Mouse (Mus musculus) midbrain, embryonic 12.5 days (tissue): ENCODE data around the gene Mpl. TPM values are rescaled to one million over a fixed set of nuclear protein-coding genes. Genes with fewer than 3 reads are reported as not detected.
A peak's percentile ranks its signal among the peaks of the same experiment; 100 is the strongest.

Source experiments
- ATAC-seq: fragments of 200-750 bp; cut with Nextera tagmentation; 2 replicates; pipeline ENCODE4 v1.8.0; 2017; ENCODE audit warnings: low read depth, moderate TSS enrichment, moderate library complexity; ENCODE audit not compliant: low FRiP score
- H3K27ac ChIP-seq: fragments of 300-500 bp; sonication (generic); replicated peaks from 2 replicates; pipeline ENCODE4 v1.5.1; 2016; ENCODE audit warnings: mild to moderate bottlenecking
- H3K27me3 ChIP-seq: fragments of 300-500 bp; sonication (generic); 2 replicates; pipeline ENCODE4 v1.6.1; 2016; ENCODE audit warnings: mild to moderate bottlenecking
- H3K36me3 ChIP-seq: fragments of 300-500 bp; sonication (generic); 2 replicates; pipeline ENCODE4 v1.6.1; 2016
- H3K4me1 ChIP-seq: fragments of 300-500 bp; sonication (generic); 2 replicates; pipeline ENCODE4 v1.6.1; 2016
- H3K4me2 ChIP-seq: fragments of 300-500 bp; sonication (generic); replicated peaks from 2 replicates; pipeline ENCODE4 v1.6.1; 2016; ENCODE audit warnings: mild to moderate bottlenecking, moderate library complexity
- H3K4me3 ChIP-seq: fragments of 300-500 bp; sonication (generic); 2 replicates; pipeline ENCODE4 v1.5.1; 2016; ENCODE audit warnings: mild to moderate bottlenecking
- H3K9ac ChIP-seq: fragments of 300-500 bp; sonication (generic); replicated peaks from 2 replicates; pipeline ENCODE4 v1.6.1; 2016; ENCODE audit warnings: mild to moderate bottlenecking, moderate library complexity
- H3K9me3 ChIP-seq: fragments of 300-500 bp; sonication (generic); 2 replicates; pipeline ENCODE4 v1.6.1; 2016; ENCODE audit warnings: mild to moderate bottlenecking
- WGBS: fragments of 180-500 bp; shearing (Covaris S2); methylation state at CpG from one replicate; pipeline ENCODE4 v1.1.7; 2016; 5-methylcytosine and 5-hydroxymethylcytosine counted together
- polyA plus RNA-seq: library from polyadenylated mRNA; unstranded; fragments of >200 nt; fragmentation: Nextera tagmentation; extraction: Ambion mirVana; gene quantifications from 2 replicates; pipeline ENCODE4 v1.2.1, GENCODE M21; 2016

Mpl gene
- polyA plus RNA-seq, 1 experiment from 2014 or later = 0.77 TPM

- H3K9ac ChIP-seq = peak overlapping the region; percentile 51
- H3K4me3 ChIP-seq = peak overlapping the region; percentile 43
- H3K27ac ChIP-seq = no peak overlapping the region
- H3K4me2 ChIP-seq = peak overlapping the region; percentile 69
- no peaks in the 10 kb centered on the region for H3K9me3 ChIP-seq
- H3K4me1 ChIP-seq = peaks cover 16% of the 10 kb centered on the region; the same call in 1 of the 2 replicates
- WGBS = 22% methylated on average over 24 of the region's 24 CpGs
- no peaks in the 10 kb centered on the region for H3K36me3 ChIP-seq
- peaks cover 17% of the 10 kb centered on the region for H3K27me3 ChIP-seq
- peak; percentile 38 for ATAC-seq
Observed at GRCm38 (mm10) chr4:118446415-118447153, 10.7 kb downstream of the Mpl start.

- peak overlapping the region; percentile 69 for H3K4me2 ChIP-seq
- no peak overlapping the region for H3K27ac ChIP-seq
- peaks cover 16% of the 10 kb centered on the region; the same call in 1 of the 2 replicates for H3K4me1 ChIP-seq
- ATAC-seq = peak; percentile 76
- H3K9ac ChIP-seq = peak overlapping the region; percentile 51
- peaks cover 17% of the 10 kb centered on the region for H3K27me3 ChIP-seq
- WGBS = 20% methylated on average over 18 of the region's 18 CpGs
- no peaks in the 10 kb centered on the region for H3K36me3 ChIP-seq
- peak overlapping the region; percentile 43 for H3K4me3 ChIP-seq
- no peaks in the 10 kb centered on the region for H3K9me3 ChIP-seq
Observed at GRCm38 (mm10) chr4:118445781-118446414, 11.4 kb downstream of the Mpl start.

DNA sequence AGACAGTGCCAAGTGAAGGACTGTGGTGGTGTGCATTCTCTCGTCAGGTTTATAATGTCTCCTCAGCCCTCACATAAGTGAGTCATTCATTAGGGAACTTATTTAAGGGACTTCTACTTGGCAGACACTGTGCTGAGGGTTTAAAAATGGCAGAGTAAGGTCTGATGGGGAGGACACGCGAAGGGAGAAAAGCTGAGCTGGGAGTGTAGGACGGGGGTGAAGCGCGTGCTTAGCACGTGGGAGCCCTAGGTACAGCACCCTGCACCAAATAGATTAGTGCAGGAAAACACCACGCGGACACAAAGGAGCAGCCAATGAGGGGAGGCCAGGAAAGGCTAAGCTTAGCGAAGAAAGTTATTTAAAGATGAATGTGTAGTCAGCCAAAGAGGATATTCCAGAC lies 12.2 kb downstream of the Mpl start:
- Histone ChIP-seq H3K36me3 (no peaks in the 10 kb centered on the region), H3K27me3 (peaks cover 17% of the 10 kb centered on the region), H3K9me3 (no peaks in the 10 kb centered on the region), H3K4me2 (no peak overlapping the region), H3K27ac (no peak overlapping the region), H3K9ac (no peak overlapping the region), H3K4me3 (no peak overlapping the region), H3K4me1 (peaks cover 16% of the 10 kb centered on the region; the same call in 1 of the 2 replicates)
- no peak for ATAC-seq
- 84% methylated on average over 10 of the region's 10 CpGs for WGBS

DNA sequence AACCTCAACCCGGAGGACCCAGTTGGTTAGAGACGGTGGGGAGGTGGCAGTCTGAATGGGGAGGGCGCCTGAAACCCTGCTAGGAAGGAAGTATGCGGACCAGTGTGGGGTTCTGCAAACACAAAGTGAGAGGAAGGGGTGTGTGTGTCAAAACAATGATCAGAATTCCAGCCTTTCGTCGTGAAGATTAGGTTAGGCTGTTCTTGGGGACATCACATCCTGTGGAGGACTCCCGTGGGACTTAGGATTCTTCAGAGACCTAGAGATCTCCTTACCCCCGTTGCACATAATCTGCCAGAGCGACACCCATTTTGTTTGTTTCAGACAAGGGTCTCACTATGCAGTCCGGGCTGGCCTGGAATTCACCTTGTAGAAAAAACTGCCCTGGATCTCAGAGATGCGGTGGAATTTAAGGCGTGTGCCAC lies 19.5 kb downstream of the Mpl start:
- Histone ChIP-seq H3K27ac (peak overlapping the region; percentile 87), H3K9ac (peak overlapping the region; percentile 84), H3K27me3 (no peaks in the 10 kb centered on the region), H3K4me3 (peak overlapping the region; percentile 79), H3K36me3 (peaks cover 20% of the 10 kb centered on the region), H3K4me1 (peaks cover 37% of the 10 kb centered on the region), H3K9me3 (no peaks in the 10 kb centered on the region), H3K4me2 (peak overlapping the region; percentile 99)
- ATAC-seq = no peak
- 10% methylated on average over 12 of the region's 12 CpGs for WGBS

DNA sequence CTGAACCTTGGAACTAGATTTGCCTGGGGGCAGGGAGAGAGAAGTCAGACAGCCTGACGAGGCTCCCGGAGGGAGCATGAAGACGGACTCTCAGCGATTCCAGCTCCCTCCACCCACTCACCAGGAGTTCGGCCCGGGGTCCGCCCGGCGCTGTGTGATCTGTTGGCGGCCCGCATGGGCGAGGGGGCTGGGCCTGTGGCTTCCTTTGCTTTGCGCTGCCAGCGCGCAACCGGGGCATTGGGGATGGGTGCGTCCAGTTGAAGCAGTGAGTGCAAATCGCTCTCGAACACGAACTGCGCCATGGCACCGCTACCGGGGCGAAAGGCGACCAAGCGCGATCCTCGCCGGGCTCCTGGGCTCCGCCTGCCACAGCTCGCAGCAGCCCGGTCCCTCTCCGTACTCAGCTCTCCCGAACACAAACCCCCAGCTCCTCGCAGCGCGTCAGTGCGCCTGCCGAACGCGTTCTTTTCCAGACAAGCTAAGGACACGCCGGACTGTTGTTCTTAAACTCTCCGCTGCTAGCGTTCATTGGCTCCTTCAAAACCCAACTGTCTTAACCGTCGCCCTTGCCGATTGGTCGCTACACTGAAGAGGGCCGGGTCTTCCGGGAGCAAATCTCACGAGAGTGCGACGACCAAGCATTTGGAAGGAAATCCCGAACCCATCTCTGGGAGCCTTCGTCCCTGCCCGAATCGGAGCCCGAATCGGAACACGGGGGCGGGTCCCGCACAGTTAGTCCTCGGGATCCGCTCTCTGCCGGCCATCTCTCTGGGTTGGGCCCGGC lies 20.3 kb downstream of the Mpl start, which contains the start of gene Cdc20:
Gene Cdc20, minus strand, starts transcription at position 533 of the 784 bp plus-strand sequence.
- Histone ChIP-seq H3K4me1 (peaks cover 37% of the 10 kb centered on the region), H3K27me3 (no peaks in the 10 kb centered on the region), H3K9me3 (no peaks in the 10 kb centered on the region), H3K27ac (peak within 1 kb of the TSS; percentile 87), H3K36me3 (peaks cover 28% of the 10 kb centered on the region), H3K4me3 (peak within 1 kb of the TSS; percentile 79), H3K4me2 (peak within 1 kb of the TSS; percentile 99), H3K9ac (peak within 1 kb of the TSS; percentile 84)
- under 1% methylated on average over 67 of the region's 67 CpGs for WGBS
- peak; percentile 95 for ATAC-seq

GRCm38 (mm10) chr4:118432332-118432731 lies 25.0 kb downstream of the Mpl start:
- H3K27ac ChIP-seq = no peak overlapping the region
- 71% methylated on average over 8 of the region's 8 CpGs for WGBS
- no peaks in the 10 kb centered on the region for H3K9me3 ChIP-seq
- no peak overlapping the region for H3K4me3 ChIP-seq
- no peaks in the 10 kb centered on the region for H3K27me3 ChIP-seq
- H3K4me2 ChIP-seq = no peak overlapping the region
- ATAC-seq = no peak
- H3K36me3 ChIP-seq = peaks cover 44% of the 10 kb centered on the region
- H3K9ac ChIP-seq = no peak overlapping the region
- H3K4me1 ChIP-seq = peaks cover 47% of the 10 kb centered on the region

DNA sequence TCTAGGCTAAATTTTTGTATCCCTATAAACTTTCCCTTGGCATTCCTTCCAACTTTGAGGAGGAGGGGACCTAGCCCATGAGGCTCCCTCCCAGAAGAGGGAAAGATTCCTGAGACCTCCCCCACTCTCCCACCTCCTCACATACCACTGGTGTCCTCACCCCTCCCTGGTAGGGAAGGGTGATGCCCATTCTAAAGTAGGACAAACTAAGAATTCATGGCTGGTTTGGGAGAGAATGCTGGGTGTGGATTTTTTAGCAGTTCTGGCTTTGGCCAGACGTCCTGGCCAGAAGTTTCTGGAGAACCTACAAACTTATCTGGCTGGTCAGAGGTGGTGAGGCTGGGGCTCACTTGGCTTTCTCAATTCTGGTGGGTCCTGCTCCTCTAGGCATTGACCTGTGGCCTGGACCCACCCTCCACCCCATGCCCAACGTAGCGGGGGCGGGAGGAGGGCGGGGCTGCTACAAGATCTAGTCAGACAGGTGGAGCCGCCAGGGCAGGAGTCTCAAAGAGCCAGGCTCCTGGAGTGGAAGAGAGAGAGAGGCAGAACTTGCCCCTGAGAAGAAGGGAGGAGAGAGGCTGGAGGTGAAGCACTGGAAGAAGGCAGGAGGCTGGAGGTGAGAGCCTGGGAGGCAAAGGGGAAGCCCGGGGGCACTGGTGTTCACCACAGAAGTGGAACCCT lies 28.0 kb downstream of the Mpl start:
- ATAC-seq = no peak
- no peak overlapping the region for H3K27ac ChIP-seq
- H3K4me2 ChIP-seq = no peak overlapping the region
- no peak overlapping the region for H3K4me3 ChIP-seq
- WGBS = 68% methylated on average over 7 of the region's 7 CpGs
- no peaks in the 10 kb centered on the region for H3K9me3 ChIP-seq
- no peaks in the 10 kb centered on the region for H3K27me3 ChIP-seq
- peaks cover 37% of the 10 kb centered on the region for H3K36me3 ChIP-seq
- no peak overlapping the region; the same call in 1 of the 2 replicates for H3K9ac ChIP-seq
- H3K4me1 ChIP-seq = peaks cover 27% of the 10 kb centered on the region

DNA sequence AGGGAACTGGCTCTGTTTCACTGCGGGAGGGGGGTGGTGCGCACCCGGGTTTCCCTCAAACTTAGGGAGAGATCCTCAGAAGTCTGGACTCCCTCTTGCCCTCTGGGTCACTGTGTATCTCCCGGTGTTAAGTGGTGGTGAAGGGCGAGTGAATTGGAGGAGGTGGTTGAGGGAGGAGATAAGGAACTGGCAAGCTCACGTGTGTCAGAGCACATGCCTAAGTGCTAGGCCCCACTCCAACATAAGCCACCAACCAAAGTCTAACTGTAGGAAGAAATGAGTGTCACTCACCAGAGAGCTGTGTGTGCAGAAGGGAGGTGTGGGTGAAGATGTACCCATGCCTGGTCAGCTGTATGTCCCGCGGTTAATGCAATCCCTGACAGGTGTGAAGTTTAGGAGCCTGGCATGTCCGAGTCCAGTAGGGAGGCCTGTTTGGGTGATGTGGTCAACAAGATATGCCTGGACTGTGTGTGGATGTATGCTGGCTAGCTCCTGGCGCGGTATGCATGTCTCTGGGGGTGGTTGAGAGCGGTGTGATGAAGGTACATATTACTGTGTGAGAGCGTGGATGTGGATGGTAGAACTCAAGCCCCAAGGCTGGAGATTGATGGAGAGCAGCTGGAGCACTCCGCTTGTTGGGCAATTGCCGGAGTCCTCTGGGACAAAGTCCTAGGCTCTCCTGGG lies 28.6 kb downstream of the Mpl start:
- peaks cover 23% of the 10 kb centered on the region for H3K4me1 ChIP-seq
- peak overlapping the region; percentile 72 for H3K9ac ChIP-seq
- peak overlapping the region; percentile 74 for H3K4me2 ChIP-seq
- peaks cover 37% of the 10 kb centered on the region for H3K36me3 ChIP-seq
- no peaks in the 10 kb centered on the region for H3K9me3 ChIP-seq
- peak overlapping the region; percentile 55 for H3K4me3 ChIP-seq
- no peaks in the 10 kb centered on the region for H3K27me3 ChIP-seq
- peak; percentile 20; the same call in 1 of the 2 replicates for ATAC-seq
- WGBS = 53% methylated on average over 15 of the region's 15 CpGs
- peak overlapping the region; percentile 73; the same call in 1 of the 2 replicates for H3K27ac ChIP-seq

DNA sequence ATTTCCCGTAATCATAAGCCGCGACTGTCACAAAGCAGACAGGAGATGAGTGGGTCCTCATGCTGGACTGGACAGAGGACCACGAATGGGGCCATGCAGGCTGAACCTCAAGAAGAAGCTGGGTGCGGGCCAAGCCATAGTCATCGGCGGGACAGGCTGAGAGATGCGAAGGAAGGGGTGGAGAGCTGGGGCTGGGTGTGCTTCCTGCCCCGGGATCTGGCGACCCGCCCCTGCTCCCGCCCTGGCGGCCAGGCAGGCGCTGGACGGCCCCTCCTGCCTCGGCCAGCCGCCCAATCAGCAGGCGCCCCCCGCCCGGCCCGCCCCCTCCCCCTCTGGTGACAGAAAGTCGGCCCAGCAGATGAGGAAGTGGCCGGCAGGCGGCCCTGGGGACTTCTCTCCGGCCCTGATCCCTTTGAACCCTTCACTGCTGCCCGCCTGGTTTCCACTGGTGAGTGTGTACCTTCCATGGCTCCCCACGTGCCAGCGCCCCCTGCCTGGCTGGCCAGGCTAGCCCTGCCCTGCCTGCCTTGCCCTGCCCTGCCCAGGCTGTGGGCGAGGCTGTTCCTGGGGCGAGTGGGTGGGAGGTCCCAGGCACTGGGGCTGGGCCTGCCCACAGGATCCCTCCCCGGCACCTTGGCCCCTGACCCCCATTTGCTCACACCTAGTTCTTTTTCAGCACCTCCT lies 29.4 kb downstream of the Mpl start, which contains the start of gene Elovl1:
Gene Elovl1, plus strand, starts transcription at position 326 of the 684 bp plus-strand sequence.
- Histone ChIP-seq H3K4me3 (peak within 1 kb of the TSS; percentile 55), H3K4me1 (peaks cover 23% of the 10 kb centered on the region), H3K36me3 (peaks cover 29% of the 10 kb centered on the region), H3K27me3 (no peaks in the 10 kb centered on the region), H3K9ac (peak within 1 kb of the TSS; percentile 72), H3K9me3 (no peaks in the 10 kb centered on the region), H3K4me2 (peak within 1 kb of the TSS; percentile 74), H3K27ac (peak within 1 kb of the TSS; percentile 73)
- WGBS = under 1% methylated on average over 19 of the region's 31 CpGs
- peak; percentile 97 for ATAC-seq

DNA sequence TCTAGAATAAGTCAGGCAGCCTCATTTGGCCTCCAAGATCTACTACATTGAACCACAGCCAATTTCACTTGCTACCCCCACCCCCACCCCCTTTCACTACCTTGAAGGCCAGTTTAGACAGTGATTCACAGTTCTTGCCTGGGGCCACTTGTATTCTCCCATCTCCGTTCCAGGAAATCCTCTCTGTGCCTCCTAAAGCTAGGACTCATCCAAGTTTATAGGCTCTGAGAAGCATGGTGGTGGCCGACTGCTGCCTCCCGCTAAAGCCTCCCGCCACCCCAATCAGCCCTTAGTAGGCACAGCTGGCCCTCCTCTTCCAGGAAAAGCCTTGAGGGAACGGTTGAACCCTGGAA lies 29.9 kb downstream of the Mpl start:
- 2% methylated on average over 5 of the region's 5 CpGs for WGBS

More for the DNA sequence above, 29.9 kb downstream of the Mpl start:
- Histone ChIP-seq H3K27ac (peak overlapping the region; percentile 73), H3K9ac (peak overlapping the region; percentile 72), H3K27me3 (no peaks in the 10 kb centered on the region), H3K4me3 (peak overlapping the region; percentile 55), H3K36me3 (peaks cover 28% of the 10 kb centered on the region), H3K4me1 (peaks cover 23% of the 10 kb centered on the region), H3K4me2 (peak overlapping the region; percentile 74), H3K9me3 (no peaks in the 10 kb centered on the region)
- ATAC-seq = peak; percentile 32; the same call in 1 of the 2 replicates
